Mouse (Mus musculus): ENCODE measurements around the gene Lgals7.

Lgals7 gene

DNA sequence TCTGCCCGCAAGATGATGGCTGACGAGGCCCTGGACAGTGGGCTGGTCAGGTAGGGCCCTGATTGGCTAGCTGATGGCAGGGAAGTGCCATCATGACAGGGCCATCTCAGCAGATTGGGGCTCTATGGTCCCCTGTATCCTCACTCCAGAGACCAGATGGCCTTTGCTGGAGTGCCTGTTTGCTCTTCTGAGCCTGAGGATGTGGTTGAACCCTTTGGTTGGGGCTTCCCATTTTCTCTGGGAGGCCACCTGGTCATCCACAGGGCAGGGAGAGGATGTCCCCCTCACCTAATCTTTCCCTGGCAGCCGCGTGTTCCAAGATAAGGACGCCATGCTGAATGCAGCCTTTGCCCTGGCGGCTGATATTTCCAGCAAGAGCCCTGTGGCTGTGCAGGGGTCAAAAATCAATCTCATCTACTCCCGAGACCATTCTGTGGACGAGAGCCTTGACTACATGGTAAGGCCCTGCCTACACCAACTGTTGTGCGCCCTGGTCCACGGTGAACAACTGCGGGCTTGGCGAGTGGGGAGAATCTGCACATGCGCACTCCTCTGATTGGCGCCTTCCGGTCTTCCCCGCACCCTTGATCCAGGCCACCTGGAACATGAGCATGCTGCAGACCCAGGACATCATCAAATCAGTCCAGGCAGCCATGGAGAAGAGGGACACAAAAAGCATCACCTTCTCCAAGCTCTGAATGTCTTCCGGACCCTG, 32.1 kb upstream of the Lgals7 start:
- DNase-seq = no peak

- no peak for DNase-seq
These were observed 31.5 kb upstream of the Lgals7 start for GRCm38 (mm10) chr7:28832137-28832536.

GRCm38 (mm10) chr7:28833723-28834347, 29.8 kb upstream of the Lgals7 start, which contains the start of gene Lgals4:
Gene Lgals4 (plus strand): TSS chr7:28833854.
- DNase-seq = no peak

- no peak for DNase-seq
These were observed 26.7 kb upstream of the Lgals7 start for GRCm38 (mm10) chr7:28836936-28837335.

DNA sequence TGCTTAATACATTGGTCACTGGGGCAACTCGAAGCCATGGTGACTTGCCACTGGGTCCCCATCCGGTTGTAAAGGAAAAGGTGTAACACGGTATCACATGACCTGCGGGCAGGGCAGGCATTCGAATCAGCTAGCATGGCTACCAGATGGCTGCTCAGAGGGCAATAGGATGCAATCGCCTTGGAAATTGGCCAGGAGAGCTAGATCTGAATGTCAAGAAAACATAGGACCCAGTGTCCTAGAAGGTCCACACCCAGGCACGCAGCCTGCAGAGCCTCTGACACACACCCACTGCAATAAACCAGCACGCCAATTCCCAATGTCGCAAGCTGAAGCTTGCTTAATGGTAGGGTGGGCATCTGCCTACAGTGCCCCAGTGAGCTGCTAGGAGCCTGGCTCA, 25.3 kb upstream of the Lgals7 start:
- DNase-seq = no peak

DNA sequence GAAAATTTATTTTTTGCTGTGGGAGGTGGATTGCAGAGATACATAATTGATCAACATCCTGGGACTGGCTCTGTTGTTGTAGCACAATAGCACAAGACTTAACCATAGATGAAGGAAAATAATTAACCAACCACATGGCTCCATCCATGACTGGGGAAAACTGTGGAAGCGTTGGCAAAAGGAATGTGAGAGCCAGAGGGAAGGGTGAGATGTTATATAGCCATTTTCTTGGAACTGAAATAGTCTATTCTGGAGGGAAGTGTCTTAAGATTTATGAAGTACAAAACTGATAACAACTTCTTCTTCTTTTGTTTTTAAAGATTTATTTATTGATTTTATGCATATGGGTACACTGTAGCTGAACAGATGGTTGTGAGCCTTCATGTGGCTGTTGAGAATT, 16.4 kb upstream of the Lgals7 start:
- DNase-seq = no peak

DNA sequence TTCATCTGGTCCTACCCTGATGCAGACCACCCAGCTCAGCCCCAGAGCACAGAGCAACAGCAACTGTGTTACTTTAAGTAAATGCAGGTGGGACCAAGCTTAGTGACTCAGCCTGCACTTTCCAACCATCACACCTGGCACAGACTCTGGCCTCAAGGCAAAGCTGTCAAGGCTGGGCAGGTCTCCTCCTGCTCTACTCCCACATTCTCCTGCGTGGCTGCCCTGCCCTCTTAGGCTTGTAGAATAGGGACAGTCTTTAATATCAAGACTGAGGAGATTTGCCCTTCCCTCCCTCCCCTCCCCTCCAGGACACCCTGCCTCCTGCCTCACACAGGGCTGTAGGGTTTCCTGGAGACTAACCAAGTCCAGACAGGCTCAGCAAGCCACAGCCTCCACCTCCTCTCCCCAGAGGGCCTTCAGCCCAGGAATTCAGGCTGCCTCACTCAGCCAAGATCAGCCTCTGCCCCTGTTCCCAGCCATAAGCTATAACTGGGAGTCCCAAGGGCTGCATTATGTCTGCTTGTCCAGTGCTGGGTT, 13.9 kb upstream of the Lgals7 start:
- DNase-seq = no peak

DNA sequence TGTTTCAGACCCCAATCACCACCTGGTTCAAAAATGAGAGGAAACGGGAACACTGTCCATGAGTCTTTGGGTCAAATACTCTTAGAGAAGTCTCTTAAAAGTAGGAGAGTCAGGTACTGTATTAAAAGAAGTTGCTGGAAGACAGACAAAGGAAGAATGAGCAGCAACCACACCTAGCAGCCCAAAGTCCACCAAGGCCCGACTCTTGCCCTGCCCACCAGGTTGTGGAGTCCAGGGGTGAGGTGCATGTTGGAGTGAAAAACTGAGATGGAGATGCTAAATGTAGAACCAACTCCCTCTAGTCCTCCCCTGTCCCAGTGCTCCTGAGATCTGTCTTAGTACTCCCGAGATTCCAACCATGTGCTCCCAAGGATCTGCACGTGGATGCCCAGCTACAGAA, 13.0 kb upstream of the Lgals7 start:
- DNase-seq = no peak

GRCm38 (mm10) chr7:28859953-28860352, 3.7 kb upstream of the Lgals7 start:
- DNase-seq = no peak

DNA sequence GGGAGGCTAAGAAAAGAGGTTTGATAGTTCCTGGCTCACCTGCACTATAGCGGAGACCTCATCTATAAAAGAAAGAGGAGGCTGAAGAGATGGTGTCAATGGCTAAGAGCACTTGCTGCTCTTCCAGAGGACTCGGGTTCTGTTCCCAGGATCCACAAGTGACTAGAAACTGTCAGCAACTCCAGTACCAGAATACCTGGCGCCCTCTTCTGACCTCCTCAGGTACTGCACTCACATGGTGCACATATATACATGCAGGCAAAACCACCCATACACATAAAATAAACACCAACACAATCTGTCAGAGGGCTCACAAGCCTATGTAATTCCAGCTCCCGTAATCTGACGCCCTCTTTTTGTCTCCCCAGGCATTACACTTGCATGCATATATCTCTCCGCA, 2.8 kb upstream of the Lgals7 start:
- DNase-seq = no peak

DNA sequence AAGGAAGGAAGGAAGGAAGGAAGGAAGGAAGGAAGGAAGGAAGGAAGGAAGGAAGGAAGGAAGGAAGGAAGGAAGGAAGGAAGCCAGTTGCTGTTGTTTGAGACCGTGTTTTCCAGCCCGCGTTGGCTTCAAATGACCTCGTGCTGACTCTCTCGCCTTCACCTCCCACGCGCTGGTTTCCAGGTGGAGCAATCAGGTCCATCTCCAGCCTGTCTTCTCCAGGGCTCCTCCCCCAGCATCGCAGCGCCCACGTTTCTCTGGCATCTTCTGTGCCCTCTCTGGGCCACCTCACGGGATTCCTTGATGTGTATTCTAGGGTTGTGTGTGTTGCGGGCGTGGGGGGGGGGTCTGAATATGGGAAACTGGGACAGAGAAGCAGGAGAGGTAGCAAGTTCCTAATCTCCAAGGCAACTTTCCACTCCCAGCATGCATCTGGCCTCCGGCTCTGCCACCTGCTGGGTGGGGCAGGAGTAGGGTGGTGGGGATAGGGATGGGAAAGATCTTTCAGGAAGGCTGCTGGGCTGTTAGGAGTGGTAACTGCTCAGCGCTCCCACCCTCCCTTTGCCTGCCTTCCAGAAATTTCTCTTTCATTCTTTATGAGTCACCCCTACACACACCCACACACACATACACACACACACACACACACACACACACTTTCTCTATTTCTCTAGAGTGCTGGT, 695 bp upstream of the Lgals7 start:
- no peak for DNase-seq

GRCm38 (mm10) chr7:28864288-28864750, 666 bp downstream of the Lgals7 start:
- no peak for DNase-seq

- DNase-seq = no peak
These were observed 2.0 kb downstream of the Lgals7 start for GRCm38 (mm10) chr7:28865481-28866300.

- DNase-seq = peak in 1 of 2 experiments; percentile 10
These were observed 3.3 kb downstream of the Lgals7 start for GRCm38 (mm10) chr7:28866769-28867507.

- peak; percentile 64 to 79 for DNase-seq
These were observed 4.1 kb downstream of the Lgals7 start for GRCm38 (mm10) chr7:28867508-28868340.

GRCm38 (mm10) chr7:28870901-28871664, 7.4 kb downstream of the Lgals7 start:
- no peak for DNase-seq

DNA sequence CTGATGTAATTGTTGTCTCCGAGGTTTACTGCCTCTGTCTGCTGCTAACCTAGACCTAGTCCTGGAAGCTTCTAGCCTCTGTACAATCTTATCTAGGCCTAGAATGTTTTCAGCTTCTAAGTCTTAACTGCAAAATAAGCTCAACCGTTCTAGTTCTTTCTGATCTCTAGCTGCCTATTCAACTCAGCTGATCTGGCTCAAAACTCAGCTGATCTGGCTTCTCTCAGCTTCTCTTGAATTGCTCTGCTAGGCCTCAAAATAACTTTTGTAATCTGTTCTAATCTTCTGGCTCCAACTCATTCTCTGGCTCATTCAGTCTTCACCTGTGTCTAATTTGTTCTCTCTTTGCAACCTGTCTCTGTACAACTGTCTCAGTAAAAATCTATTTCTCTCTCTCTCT, 10.9 kb downstream of the Lgals7 start:
- no peak for DNase-seq

DNA sequence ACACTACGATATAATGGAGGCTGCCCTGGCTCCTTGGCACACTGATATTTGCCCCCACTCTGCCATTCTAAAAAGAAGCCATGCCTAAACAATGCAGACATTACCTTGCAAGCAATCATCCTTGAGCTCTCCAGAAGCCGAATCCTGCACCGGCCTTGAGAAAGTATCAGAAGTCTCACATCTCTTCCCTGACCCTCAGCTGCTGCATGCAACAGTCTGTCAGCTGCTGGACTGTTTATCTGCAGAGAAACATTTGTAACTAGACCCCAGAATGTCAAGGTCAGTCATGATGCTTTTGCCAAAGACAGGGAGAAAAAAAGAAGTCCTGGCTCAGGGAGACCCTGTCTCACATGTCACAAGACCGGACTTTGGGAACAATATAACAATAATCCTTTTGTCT, 12.4 kb downstream of the Lgals7 start:
- no peak for DNase-seq

GRCm38 (mm10) chr7:28877155-28877554, 13.5 kb downstream of the Lgals7 start:
- DNase-seq = no peak

GRCm38 (mm10) chr7:28877856-28878255, 14.2 kb downstream of the Lgals7 start:
- no peak for DNase-seq
